Mouse (Mus musculus): ENCODE results near the gene Ezr. TPM values are rescaled to one million over a fixed set of nuclear protein-coding genes. Genes with fewer than 3 reads are reported as not detected.

Gene Ezr
- 114 and 115 TPM in 2 replicates for polyA plus RNA-seq (2015; fragmentation: Nextera tagmentation; extraction: Ambion mirVana)

DNA sequence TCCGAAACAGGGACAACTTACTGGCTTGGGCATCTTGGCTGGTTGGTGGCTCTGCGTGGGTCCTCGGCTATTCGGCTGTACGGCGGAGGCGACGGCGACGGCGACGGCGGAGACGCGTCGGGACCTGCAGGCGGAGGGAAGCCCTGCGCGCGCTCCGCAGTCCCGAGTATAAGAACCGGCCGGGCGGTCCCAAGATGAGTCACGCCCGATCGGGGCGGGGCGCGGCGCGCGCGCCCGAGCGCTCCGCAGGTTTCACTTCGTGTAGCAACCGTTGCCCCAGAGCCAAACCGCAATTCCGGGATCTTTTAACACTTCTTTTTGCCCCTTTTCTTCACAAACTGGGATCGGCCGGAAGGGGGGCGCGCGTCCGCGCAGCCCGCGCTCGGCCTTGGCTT, at the start of gene Ezr:
Gene Ezr, minus strand, starts transcription at position 174 of the 395 bp plus-strand sequence.
- peak within 1 kb of the TSS; percentile 87 for H3K4me2 ChIP-seq
- no peaks in the 10 kb centered on the region for H3K36me3 ChIP-seq
- H3K27ac ChIP-seq, result peak within 1 kb of the TSS; percentile 95
- H3K9ac ChIP-seq, result peak within 1 kb of the TSS; percentile 68
- no peaks in the 10 kb centered on the region for H3K27me3 ChIP-seq
- whole genome bisulfite sequencing, result under 1% methylated on average over 49 of the region's 52 CpGs
- peaks cover 33% of the 10 kb centered on the region for H3K4me1 ChIP-seq
- H3K9me3 ChIP-seq, result no peaks in the 10 kb centered on the region
- ATAC-seq (ENCODE audit: insufficient number of reproducible peaks, low FRiP score, low TSS enrichment, low read depth), result peak; percentile 72
- peak within 1 kb of the TSS; percentile 74 for H3K4me3 ChIP-seq

DNA sequence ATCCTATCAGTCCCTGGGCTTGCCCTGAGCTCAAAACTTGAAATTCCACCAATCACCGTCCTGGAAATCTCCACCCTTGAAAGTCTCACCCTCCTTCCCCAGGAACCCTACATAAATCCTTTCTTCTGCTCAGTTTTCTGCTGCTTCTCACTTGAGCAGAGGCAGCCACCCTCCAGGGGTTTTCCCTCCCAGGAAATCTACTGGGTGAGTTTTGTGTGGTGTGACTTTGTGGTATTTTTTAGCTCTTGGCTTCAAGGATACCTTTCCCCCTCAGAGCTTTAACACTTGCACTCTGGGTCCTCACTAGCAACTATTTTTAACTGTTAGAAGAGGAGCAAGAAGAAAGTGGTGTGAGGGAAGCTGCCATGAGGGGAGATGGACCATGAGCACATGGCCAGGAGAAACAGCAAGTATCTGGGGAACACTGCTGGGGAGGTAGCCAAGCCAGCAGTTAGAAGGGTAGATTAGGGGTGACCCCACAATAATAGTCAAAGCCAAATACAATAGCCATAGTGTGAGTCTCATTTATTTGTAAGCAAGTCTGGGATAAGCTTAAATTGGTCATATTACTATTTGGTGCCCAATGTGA, 47.5 kb upstream of the Ezr start:
- no peaks in the 10 kb centered on the region for H3K36me3 ChIP-seq
- H3K4me3 ChIP-seq, result no peak overlapping the region
- H3K4me2 ChIP-seq, result no peak overlapping the region
- H3K4me1 ChIP-seq, result 0 out of 2 replicates have a peak, but pooled peaks cover 7% of the 10 kb centered on the region
- no peak overlapping the region for H3K27ac ChIP-seq
- ATAC-seq (ENCODE audit: insufficient number of reproducible peaks, low FRiP score, low TSS enrichment, low read depth), result no peak
- no peak overlapping the region for H3K9ac ChIP-seq
- WGBS, result 48% methylated on average over 1 of the region's 1 CpGs
- H3K27me3 ChIP-seq, result no peaks in the 10 kb centered on the region
- H3K9me3 ChIP-seq, result no peaks in the 10 kb centered on the region

DNA sequence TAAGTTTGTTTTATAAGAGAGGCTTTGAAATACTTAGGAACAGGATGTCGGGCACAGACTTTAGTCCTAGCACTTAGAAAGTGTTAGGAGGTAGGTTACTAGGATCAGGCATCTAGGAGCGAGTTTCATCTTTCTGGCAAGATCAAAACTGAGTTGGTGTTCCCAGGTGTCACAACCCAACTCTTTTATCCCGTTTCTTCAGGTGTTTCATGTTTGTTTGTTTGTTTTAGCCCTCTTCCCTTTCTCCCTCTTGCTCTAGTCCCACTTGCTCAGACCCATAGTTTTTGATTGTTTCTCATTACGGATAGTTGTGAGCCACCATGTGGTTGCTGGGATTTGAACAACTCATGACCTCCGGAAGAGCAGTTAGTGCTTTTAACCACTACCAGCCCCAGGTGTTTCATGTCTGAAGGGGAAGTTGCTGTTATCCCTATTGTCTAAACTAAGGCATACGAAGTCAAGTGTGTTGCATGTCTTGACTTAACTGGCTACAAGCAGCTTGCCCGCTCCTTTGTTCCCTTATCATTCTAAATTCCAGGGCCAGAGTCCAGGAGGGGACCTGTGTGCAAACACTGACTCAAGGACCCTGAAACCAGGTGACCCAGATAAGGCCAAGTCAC, 46.1 kb upstream of the Ezr start:
- ATAC-seq (ENCODE audit: insufficient number of reproducible peaks, low FRiP score, low TSS enrichment, low read depth), result no peak
- Histone ChIP-seq H3K27ac (peak overlapping the region; percentile 99), H3K4me3 (peak overlapping the region; percentile 56), H3K9me3 (no peaks in the 10 kb centered on the region), H3K4me2 (peak overlapping the region; percentile 69), H3K9ac (peak overlapping the region; percentile 51; the same call in 1 of the 2 replicates), H3K36me3 (no peaks in the 10 kb centered on the region), H3K27me3 (no peaks in the 10 kb centered on the region), H3K4me1 (0 out of 2 replicates have a peak, but pooled peaks cover 7% of the 10 kb centered on the region)
- WGBS, result 74% methylated on average over 7 of the region's 7 CpGs

DNA sequence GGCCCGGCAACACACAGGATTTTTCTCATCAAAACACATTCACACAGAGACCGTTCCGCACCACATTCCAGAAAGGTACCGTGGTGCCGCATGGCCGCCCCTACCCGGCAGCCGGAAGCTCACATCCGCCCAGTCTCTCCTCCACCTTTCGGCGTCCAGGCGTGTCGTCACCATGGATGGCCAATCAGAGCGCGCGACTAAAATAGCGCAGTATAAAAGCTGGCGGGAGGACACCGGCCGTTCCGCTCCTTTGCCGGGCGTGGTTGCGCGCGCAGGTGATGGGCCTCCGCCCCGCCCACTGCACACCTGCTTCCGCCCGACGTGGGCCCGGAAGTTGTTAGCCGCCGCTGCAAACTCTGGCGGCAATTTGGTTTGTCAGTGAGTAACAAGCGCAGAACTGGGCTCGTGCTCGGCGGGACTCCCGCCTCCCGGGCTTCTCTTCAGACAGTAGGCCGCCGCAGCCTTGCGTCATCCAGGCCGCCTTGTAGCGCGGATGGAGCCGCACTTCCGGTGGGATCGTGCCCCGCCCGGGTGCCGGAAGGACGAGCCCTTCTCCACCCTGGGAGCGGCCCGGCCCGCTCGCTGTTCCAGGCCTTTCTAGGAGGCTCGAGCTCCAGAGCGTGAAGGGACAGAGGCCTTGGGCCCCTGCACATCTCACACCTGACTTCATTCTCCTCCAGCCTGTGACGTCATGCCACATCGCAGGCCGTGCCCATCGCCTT, 45.3 kb upstream of the Ezr start:
- Histone ChIP-seq H3K9ac (peak overlapping the region; percentile 51), H3K27me3 (no peaks in the 10 kb centered on the region), H3K27ac (peak overlapping the region; percentile 99), H3K9me3 (no peaks in the 10 kb centered on the region), H3K36me3 (no peaks in the 10 kb centered on the region), H3K4me1 (0 out of 2 replicates have a peak, but pooled peaks cover 7% of the 10 kb centered on the region), H3K4me3 (peak overlapping the region; percentile 56), H3K4me2 (peak overlapping the region; percentile 69)
- 1% methylated on average over 62 of the region's 64 CpGs for WGBS
- ATAC-seq (ENCODE audit: insufficient number of reproducible peaks, low FRiP score, low TSS enrichment, low read depth), result peak; percentile 97

DNA sequence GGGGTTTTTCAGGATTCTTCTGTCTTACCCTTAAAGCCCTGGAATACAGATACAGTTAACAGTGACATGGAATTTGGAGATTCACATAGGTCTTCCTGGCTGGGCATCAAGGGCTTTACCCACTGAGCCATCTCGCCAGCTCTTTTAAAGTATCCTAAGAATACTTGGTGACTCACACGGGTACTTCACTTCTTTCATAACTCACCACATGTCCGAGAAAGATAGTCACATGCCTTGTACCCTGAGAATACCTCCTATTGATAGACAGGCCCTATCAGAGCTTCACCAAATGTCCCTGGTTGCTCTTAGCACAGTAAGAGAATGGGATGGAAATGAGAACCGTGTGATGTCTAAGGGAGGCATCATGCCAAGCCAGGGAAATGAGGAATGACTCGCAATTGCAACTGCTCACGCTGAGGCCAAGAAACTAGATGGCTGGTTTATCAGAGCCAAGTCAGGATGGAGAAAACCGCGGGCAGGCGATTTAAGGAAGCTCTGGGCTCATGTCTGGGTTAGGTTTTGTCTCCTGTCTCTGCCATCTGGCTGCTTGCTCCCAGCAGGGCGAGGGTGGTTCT, 44.7 kb upstream of the Ezr start:
- peak overlapping the region; percentile 18; the same call in 1 of the 2 replicates for H3K9ac ChIP-seq
- peak overlapping the region; percentile 69 for H3K4me2 ChIP-seq
- H3K27me3 ChIP-seq, result no peaks in the 10 kb centered on the region
- 30% methylated on average over 10 of the region's 10 CpGs for WGBS
- peak overlapping the region; percentile 56 for H3K4me3 ChIP-seq
- H3K36me3 ChIP-seq, result no peaks in the 10 kb centered on the region
- no peak for ATAC-seq (ENCODE audit: insufficient number of reproducible peaks, low FRiP score, low TSS enrichment, low read depth)
- H3K9me3 ChIP-seq, result no peaks in the 10 kb centered on the region
- H3K27ac ChIP-seq, result peak overlapping the region; percentile 99
- 0 out of 2 replicates have a peak, but pooled peaks cover 7% of the 10 kb centered on the region for H3K4me1 ChIP-seq

DNA sequence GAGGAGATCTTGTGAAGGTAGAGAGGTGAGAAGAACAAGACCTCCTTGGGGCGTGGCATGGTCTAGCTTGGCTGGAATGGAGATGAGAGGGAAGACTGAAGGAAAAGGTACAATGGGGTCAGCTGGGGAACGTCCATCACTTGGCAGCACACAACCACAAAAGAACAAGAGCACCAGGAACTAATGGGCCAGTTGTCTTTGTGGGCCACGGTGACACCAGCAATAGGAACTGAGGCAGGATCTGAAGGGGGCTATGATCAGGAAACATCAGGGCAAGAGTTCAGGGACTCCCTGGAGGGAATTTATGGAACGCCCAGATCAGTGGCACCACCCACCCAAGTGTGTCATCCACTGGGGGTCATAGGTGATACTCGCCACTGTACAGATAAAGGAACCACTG, 34.2 kb upstream of the Ezr start:
- ATAC-seq (ENCODE audit: insufficient number of reproducible peaks, low FRiP score, low TSS enrichment, low read depth), result no peak

DNA sequence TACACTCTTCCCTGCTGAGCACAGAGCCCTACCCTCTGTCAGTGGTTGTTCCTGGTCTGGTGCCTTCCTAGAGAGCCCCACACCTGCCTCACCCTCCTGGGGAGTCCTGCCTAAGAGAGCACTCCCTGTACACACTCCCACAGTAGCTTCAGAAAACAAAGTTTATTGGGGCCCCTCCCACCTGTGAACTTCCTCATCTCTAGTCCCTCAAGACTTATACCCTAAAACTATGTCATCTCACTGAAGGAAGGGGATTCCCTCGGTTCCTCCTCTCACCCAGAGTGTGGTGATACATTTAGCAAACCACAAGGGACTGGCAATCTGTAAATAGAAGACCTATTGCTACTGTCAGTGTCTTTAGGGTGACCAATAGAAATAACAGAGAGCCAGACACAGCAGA, 33.6 kb upstream of the Ezr start:
- no peak overlapping the region for H3K4me2 ChIP-seq
- no peaks in the 10 kb centered on the region for H3K9me3 ChIP-seq
- no peak for ATAC-seq (ENCODE audit: insufficient number of reproducible peaks, low FRiP score, low TSS enrichment, low read depth)
- no peak overlapping the region for H3K9ac ChIP-seq
- H3K36me3 ChIP-seq, result no peaks in the 10 kb centered on the region
- H3K4me3 ChIP-seq, result no peak overlapping the region
- 50% methylated on average over 1 of the region's 1 CpGs for WGBS
- H3K27ac ChIP-seq, result no peak overlapping the region
- H3K27me3 ChIP-seq, result no peaks in the 10 kb centered on the region
- H3K4me1 ChIP-seq, result peaks cover 20% of the 10 kb centered on the region

More for the DNA sequence above, 34.2 kb upstream of the Ezr start:
- Histone ChIP-seq H3K27ac (no peak overlapping the region), H3K4me2 (no peak overlapping the region), H3K36me3 (no peaks in the 10 kb centered on the region), H3K4me3 (no peak overlapping the region), H3K27me3 (no peaks in the 10 kb centered on the region), H3K9me3 (no peaks in the 10 kb centered on the region), H3K4me1 (peaks cover 20% of the 10 kb centered on the region), H3K9ac (no peak overlapping the region)
- WGBS, result 82% methylated on average over 5 of the region's 5 CpGs

DNA sequence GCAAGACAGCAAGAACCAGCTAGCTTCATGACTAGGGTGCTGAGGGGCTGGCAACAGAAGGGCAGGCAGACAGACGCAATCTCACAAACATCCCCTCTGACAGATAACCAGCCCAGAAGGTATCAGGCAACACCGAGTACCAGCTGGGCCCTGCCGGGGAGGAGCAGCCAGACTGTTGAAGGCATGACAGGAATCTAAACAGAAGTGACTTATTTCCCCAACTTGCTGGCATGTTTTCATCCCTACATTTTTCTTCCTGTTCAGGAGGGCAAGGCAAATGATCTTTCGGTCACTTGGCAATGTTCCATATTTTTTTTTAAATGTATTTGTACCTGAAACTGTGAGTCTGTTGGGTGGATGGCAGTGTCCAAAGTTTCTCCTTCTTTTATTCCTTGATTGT, 32.1 kb upstream of the Ezr start:
- no peaks in the 10 kb centered on the region for H3K9me3 ChIP-seq
- H3K4me1 ChIP-seq, result peaks cover 20% of the 10 kb centered on the region
- H3K27ac ChIP-seq, result no peak overlapping the region; the same call in 1 of the 2 replicates
- no peaks in the 10 kb centered on the region for H3K27me3 ChIP-seq
- no peak overlapping the region for H3K4me3 ChIP-seq
- 21% methylated on average over 4 of the region's 4 CpGs for WGBS
- H3K9ac ChIP-seq, result no peak overlapping the region
- ATAC-seq (ENCODE audit: insufficient number of reproducible peaks, low FRiP score, low TSS enrichment, low read depth), result no peak
- no peak overlapping the region for H3K4me2 ChIP-seq
- H3K36me3 ChIP-seq, result no peaks in the 10 kb centered on the region

DNA sequence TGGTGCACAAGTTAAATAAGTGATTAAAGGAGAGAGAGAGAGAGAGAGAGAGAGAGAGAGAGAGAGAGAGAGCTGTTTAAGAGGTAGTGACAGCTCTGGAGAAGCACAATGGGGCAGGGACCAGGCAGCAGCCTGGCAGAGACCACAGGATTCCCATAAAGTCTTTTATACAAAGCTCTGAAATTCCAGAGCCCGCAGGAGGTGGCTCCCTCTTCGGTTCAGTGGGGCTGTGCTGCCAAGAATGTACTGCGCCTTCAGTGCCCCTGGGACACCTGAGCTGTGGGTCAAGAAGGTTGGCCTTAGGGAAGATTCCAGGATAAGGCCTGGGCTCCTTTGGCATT, 30.2 kb upstream of the Ezr start:
- no peaks in the 10 kb centered on the region for H3K36me3 ChIP-seq
- H3K9ac ChIP-seq, result no peak overlapping the region
- no peak overlapping the region for H3K4me2 ChIP-seq
- H3K27me3 ChIP-seq, result no peaks in the 10 kb centered on the region
- ATAC-seq (ENCODE audit: insufficient number of reproducible peaks, low FRiP score, low TSS enrichment, low read depth), result no peak
- no peaks in the 10 kb centered on the region for H3K9me3 ChIP-seq
- H3K27ac ChIP-seq, result peak overlapping the region; percentile 61; the same call in 1 of the 2 replicates
- 7% methylated on average over 3 of the region's 3 CpGs for WGBS
- H3K4me1 ChIP-seq, result peaks cover 25% of the 10 kb centered on the region
- H3K4me3 ChIP-seq, result no peak overlapping the region

DNA sequence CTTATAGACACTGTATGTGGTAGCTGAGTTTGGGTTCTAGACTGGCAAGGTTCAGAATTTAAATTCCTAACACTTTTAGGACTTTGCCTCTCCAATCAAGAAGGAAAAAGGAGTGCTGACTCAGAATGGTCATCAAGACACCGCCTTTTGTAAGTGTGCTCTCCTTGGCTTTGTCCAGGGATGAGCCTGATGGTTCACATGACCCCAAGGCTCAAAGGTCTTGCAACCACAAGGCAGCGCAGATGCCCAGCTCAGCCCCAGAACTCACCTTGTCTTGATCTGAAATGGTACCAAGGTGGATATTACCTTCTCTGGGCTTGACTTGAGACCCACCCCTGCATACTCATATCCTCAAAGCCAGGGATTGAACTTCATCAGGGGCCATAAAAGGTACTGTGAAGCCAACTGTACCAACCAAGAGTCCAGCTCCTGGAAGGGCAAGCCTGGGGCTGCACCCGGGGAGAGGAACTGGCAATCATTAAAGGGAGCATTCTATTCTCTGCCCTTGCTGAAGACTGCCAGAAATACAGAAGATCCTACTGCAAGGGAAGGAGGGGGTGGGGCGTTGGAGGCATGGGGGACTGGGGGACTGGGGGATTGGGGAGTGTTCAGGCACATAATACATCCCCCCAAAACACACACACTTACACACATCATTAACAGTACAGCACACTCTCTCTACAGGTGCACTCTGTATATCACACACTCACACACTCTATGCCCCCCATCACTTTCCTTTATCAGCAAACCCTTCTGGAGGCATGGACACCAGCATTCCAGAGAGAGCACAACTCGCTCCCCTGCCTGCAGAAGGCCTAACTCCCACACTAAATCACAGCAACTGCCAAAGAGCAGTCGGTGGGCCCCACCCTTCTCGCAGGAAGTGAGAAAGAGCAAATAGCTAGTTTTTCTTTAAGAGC, 29.6 kb upstream of the Ezr start:
- Histone ChIP-seq H3K4me3 (no peak overlapping the region), H3K9me3 (no peaks in the 10 kb centered on the region), H3K4me1 (peaks cover 25% of the 10 kb centered on the region), H3K27ac (peak overlapping the region; percentile 61; the same call in 1 of the 2 replicates), H3K9ac (no peak overlapping the region), H3K36me3 (no peaks in the 10 kb centered on the region), H3K4me2 (no peak overlapping the region), H3K27me3 (no peaks in the 10 kb centered on the region)
- WGBS, result 45% methylated on average over 7 of the region's 7 CpGs
- no peak for ATAC-seq (ENCODE audit: insufficient number of reproducible peaks, low FRiP score, low TSS enrichment, low read depth)

DNA sequence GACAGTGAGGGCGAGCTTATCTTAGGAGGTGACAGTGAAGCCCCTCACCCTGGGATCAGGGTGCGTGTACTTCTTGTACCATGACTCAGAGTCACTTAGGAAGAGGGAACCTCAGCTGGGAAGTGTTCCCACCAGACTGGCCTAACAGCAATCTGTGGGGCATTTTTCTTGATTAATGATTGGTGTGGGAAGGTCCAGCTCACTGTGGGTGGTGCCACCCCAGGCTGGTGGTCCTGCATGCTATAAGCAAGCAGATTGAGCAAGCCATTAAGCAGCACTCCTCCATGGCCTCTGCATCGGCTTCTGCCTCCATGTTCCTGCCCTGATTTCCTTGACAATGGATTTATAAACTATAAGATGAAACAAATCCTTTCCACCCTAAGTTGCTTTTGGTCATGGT, 26.7 kb upstream of the Ezr start:
- Histone ChIP-seq H3K9me3 (no peaks in the 10 kb centered on the region), H3K4me2 (no peak overlapping the region), H3K4me3 (no peak overlapping the region), H3K4me1 (peaks cover 21% of the 10 kb centered on the region), H3K27me3 (no peaks in the 10 kb centered on the region), H3K36me3 (no peaks in the 10 kb centered on the region), H3K27ac (no peak overlapping the region; the same call in 1 of the 2 replicates), H3K9ac (no peak overlapping the region)
- ATAC-seq (ENCODE audit: insufficient number of reproducible peaks, low FRiP score, low TSS enrichment, low read depth), result no peak
- WGBS, result 80% methylated on average over 3 of the region's 3 CpGs
